Mouse (Mus musculus) lung, postnatal 0 days (tissue): ENCODE measurements at regions not wholly inside any gene's neighbourhood (a gene's known extent, or its start where the extent isn't known, plus 50 kb on each side); places are given as distances from the start of the nearest gene placed in this dataset.

Experiments used
- ATAC-seq: fragments of 200-750 bp; cut with Nextera tagmentation; 2 replicates; pipeline ENCODE4 v1.8.0; 2017; ENCODE audit warnings: moderate library complexity
- DNase-seq: peaks from one replicate; pipeline ENCODE4 v3.0.0-alpha.2; 2016; ENCODE audit warnings: low spot score
- H3K27ac ChIP-seq: fragments of 300-500 bp; sonication (generic); 2 replicates; pipeline ENCODE4 v1.5.1; 2014; ENCODE audit warnings: antibody characterized with exemption, mild to moderate bottlenecking, low read length, mixed read lengths
- H3K27me3 ChIP-seq: fragments of 300-500 bp; sonication (generic); replicated peaks from 2 replicates; pipeline ENCODE4 v1.6.1; 2014; ENCODE audit warnings: low read length, mixed read lengths; ENCODE audit not compliant: insufficient read depth
- H3K36me3 ChIP-seq: fragments of 300-500 bp; sonication (generic); 2 replicates; pipeline ENCODE4 v1.6.1; 2014; ENCODE audit warnings: low read length, mixed read lengths; ENCODE audit not compliant: insufficient read depth
- H3K4me1 ChIP-seq: fragments of 300-500 bp; sonication (generic); 2 replicates; pipeline ENCODE4 v1.6.1; 2014; ENCODE audit warnings: antibody characterized with exemption, low read depth, low read length, mixed read lengths; ENCODE audit not compliant: insufficient read depth
- H3K4me2 ChIP-seq: fragments of 300-500 bp; sonication (generic); replicated peaks from 2 replicates; pipeline ENCODE4 v1.6.1; 2014; ENCODE audit warnings: low read depth, mild to moderate bottlenecking, low read length, moderate library complexity, mixed read lengths
- H3K4me3 ChIP-seq: fragments of 300-500 bp; sonication (generic); 2 replicates; pipeline ENCODE4 v1.5.1; 2014; ENCODE audit warnings: low read depth, low read length
- H3K9ac ChIP-seq: fragments of 300-500 bp; sonication (generic); replicated peaks from 2 replicates; pipeline ENCODE4 v1.6.1; 2014; ENCODE audit warnings: low read depth, mild to moderate bottlenecking
- H3K9me3 ChIP-seq: fragments of 300-500 bp; sonication (generic); 2 replicates; pipeline ENCODE4 v1.6.1; 2016; ENCODE audit warnings: low read length, mixed read lengths
- CTCF ChIP-seq: IDR thresholded peaks from 2 replicates; pipeline ENCODE4 v1.5.1; 2016; ENCODE audit warnings: antibody characterized with exemption, mild to moderate bottlenecking
- EP300 ChIP-seq: IDR thresholded peaks from 2 replicates; pipeline ENCODE4 v1.6.1; 2016; ENCODE audit warnings: antibody characterized with exemption, mild to moderate bottlenecking, control low read depth
- WGBS: fragments of 180-500 bp; shearing (Covaris S2); extraction: QIAGEN DNeasy Blood & Tissue Kit; methylation state at CpG from one replicate; pipeline ENCODE4 v1.1.7; 2014; 5-methylcytosine and 5-hydroxymethylcytosine counted together

DNA sequence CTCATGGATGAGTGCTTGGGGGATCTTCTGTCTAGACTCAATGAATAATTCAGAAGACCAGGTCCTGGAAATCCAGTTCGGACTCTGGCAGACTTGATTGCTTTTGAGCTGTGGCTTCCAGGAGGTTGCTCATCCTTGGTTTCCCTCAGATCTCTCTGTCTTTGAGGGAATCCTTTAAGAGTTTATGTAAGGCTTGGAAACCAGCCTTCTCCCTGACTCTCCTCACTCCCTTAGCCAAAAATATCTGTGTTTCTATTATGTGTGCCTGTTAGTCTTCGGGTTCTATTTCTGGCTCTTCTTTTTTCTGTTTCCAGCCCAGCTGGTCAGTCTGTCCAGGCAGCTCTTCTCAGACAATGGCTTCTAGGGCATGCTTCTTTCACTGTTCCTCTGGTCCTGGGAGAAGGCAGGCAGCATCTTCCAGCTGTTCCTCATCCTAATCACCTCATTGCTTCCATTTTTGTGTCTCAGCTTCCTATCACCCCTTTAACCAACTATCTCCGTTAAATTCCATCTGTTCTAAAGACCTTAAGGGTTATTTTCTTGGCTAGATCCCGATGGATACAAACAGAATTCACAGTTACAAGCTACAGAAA, 139.3 kb upstream of the Vldlr start:
- TF ChIP-seq EP300 (peak; percentile 59), CTCF (no peak)
- Histone ChIP-seq H3K27me3 (no peaks in the 10 kb centered on the region), H3K9ac (no peak overlapping the region), H3K4me3 (no peak overlapping the region), H3K4me2 (no peak overlapping the region), H3K36me3 (no peaks in the 10 kb centered on the region), H3K9me3 (no peaks in the 10 kb centered on the region), H3K4me1 (no peaks in the 10 kb centered on the region), H3K27ac (no peak overlapping the region)
- ATAC-seq (peak; percentile 94), DNase-seq (peak; percentile 89)
- WGBS: 40% methylated on average over 4 of the region's 4 CpGs

- 68% methylated on average over 2 of the region's 2 CpGs for WGBS
- no peak overlapping the region for H3K4me2 ChIP-seq
- H3K9me3 ChIP-seq: no peaks in the 10 kb centered on the region
- H3K27ac ChIP-seq: no peak overlapping the region
- H3K27me3 ChIP-seq: no peaks in the 10 kb centered on the region
- no peaks in the 10 kb centered on the region for H3K4me1 ChIP-seq
- DNase-seq (no peak), ATAC-seq (no peak)
- H3K9ac ChIP-seq: no peak overlapping the region
- H3K36me3 ChIP-seq: no peaks in the 10 kb centered on the region
- no peak for TF ChIP-seq CTCF
- TF ChIP-seq EP300: no peak
- H3K4me3 ChIP-seq: no peak overlapping the region
Observed at GRCm38 (mm10) chr19:27087344-27087743, 128.9 kb upstream of the Vldlr start.

DNA sequence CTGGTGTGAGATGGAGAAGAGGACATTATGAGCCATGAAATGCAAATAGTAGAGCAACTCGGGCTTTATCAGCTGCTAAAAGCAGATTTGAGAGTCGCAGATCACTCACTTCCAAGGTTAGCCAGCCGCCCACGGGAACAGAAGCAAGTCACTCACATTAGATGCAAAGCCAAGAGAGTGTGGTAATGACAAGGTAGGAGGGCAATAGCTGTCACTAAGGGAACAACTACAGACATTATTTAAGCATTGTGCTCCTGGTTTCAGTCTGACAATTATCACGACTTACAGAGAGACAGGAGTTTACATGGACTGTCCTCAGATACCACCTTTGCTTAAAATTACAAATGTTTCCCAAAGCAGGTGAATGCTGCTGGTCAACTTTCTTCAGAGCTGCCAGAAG, 128.5 kb upstream of the Vldlr start:
- Histone ChIP-seq H3K4me1 (no peaks in the 10 kb centered on the region), H3K9ac (no peak overlapping the region), H3K9me3 (no peaks in the 10 kb centered on the region), H3K27ac (no peak overlapping the region), H3K27me3 (no peaks in the 10 kb centered on the region), H3K36me3 (no peaks in the 10 kb centered on the region), H3K4me3 (no peak overlapping the region), H3K4me2 (no peak overlapping the region)
- 79% methylated on average over 5 of the region's 5 CpGs for WGBS
- DNase-seq: no peak
- TF ChIP-seq CTCF (no peak), EP300 (no peak)
- ATAC-seq: no peak

DNA sequence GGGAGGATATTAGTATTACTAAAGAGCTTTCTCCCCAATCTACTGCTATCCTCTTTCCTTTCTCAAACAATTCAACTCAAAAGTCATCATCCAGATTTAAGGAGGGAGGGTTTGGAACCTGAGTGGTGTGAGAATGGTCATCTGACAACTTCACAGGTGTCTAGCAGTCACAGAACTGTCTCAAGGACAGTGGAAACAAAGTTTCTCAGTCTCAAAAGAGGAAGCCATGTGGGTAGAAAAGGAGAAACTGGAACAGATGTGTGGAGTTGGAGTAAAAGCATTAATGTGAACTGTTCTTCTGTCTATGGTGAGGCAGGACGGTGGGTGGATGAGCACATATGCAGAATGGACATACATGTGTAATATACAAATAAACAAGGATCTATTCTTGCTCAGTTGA, 127.2 kb upstream of the Vldlr start:
- no peak overlapping the region for H3K4me2 ChIP-seq
- no peak overlapping the region for H3K27ac ChIP-seq
- ATAC-seq (no peak), DNase-seq (no peak)
- 74% methylated on average over 1 of the region's 1 CpGs for WGBS
- TF ChIP-seq EP300 (no peak), CTCF (no peak)
- H3K9me3 ChIP-seq: 0 out of 2 replicates have a peak, but pooled peaks cover 2% of the 10 kb centered on the region
- H3K27me3 ChIP-seq: no peaks in the 10 kb centered on the region
- H3K4me3 ChIP-seq: no peak overlapping the region
- no peak overlapping the region for H3K9ac ChIP-seq
- no peaks in the 10 kb centered on the region for H3K36me3 ChIP-seq
- no peaks in the 10 kb centered on the region for H3K4me1 ChIP-seq

DNA sequence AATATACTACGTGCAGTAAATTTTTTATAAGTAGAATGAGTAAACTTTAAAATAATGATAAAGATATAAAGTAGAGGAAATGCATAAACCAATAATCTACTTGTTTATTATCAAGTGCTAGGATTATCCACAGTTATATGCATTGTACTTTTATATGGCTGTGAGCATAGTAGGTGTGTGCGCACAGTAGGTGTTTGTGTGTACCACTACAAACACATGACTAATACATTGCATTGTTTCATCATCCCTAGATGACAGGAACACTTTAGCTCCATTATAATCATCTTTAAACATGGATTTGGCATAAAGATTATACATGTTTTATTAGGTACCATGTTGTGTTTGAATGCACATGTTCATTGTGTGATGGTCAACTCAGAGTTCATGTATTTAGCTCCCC, 124.7 kb upstream of the Vldlr start:
- Histone ChIP-seq H3K9me3 (0 out of 2 replicates have a peak, but pooled peaks cover 3% of the 10 kb centered on the region), H3K4me1 (no peaks in the 10 kb centered on the region), H3K27ac (no peak overlapping the region), H3K4me2 (no peak overlapping the region), H3K9ac (no peak overlapping the region), H3K36me3 (no peaks in the 10 kb centered on the region), H3K27me3 (no peaks in the 10 kb centered on the region), H3K4me3 (no peak overlapping the region)
- 97% methylated on average over 2 of the region's 2 CpGs for WGBS
- no peak for DNase-seq
- no peak for ATAC-seq
- TF ChIP-seq EP300 (no peak), CTCF (no peak)

DNA sequence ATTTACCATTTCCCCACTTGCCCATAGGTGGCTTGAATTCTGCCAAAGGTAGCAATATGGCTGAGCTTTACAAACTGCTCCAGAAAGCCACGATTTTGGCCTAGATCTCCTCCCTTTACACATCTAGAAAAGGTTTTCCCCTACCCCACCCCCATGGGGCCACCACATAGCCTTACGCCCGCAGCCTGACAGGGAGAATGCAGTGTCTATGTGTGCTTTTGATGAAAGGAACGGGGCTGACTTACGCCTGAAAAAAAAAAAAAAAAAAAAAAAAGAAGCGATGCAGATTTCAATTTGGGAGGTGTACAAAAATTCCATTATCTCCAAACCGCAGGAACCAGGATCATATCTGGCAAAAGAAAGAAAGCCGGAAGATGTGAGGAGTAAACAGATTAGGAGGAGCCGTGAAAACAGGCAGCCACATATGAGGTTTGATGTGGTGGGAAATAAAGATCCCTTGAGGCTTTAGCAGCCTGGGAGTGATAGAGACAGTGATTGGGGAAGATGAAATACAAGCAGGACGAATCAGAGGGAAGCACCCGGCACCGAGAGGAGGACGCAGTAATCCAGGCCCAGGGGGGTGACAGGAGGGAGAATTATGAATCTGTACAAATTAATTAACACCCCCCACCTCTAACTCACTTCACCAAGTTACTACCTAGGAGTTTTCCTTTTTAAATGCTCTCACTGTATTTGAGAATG, 121.4 kb upstream of the Vldlr start:
- 0 out of 2 replicates have a peak, but pooled peaks cover 3% of the 10 kb centered on the region for H3K9me3 ChIP-seq
- TF ChIP-seq EP300 (no peak), CTCF (no peak)
- no peak overlapping the region for H3K27ac ChIP-seq
- 72% methylated on average over 13 of the region's 13 CpGs for WGBS
- DNase-seq (no peak), ATAC-seq (no peak)
- no peaks in the 10 kb centered on the region for H3K4me1 ChIP-seq
- no peaks in the 10 kb centered on the region for H3K27me3 ChIP-seq
- no peak overlapping the region for H3K4me3 ChIP-seq
- no peak overlapping the region for H3K9ac ChIP-seq
- H3K36me3 ChIP-seq: no peaks in the 10 kb centered on the region
- no peak overlapping the region for H3K4me2 ChIP-seq
